Mouse (Mus musculus): ENCODE results near the gene Tmem51.

GRCm38 (mm10) chr4:142024536-142024935 is 59.6 kb downstream of the Tmem51 start:
- TF ChIP-seq CTCF (IDR thresholded peaks at IDR 0.05; ENCODE audit: low read depth) (no peak), EP300 (IDR thresholded peaks at IDR 0.05; ENCODE audit: low read depth) (no peak)

Measured in heart, postnatal 0 days (tissue).